Mouse (Mus musculus) bone marrow, adult 2 months (tissue): ENCODE results near the gene Farp2. TPM values are rescaled to one million over a fixed set of nuclear protein-coding genes. Genes with fewer than 3 reads are reported as not detected.

Experiments used
- H3K27ac ChIP-seq: fragments of 200-500 bp; 2 replicates; pipeline ENCODE4 v1.5.1; 2012; ENCODE audit warnings: low read depth, mild to moderate bottlenecking, control low read depth, inconsistent platforms, low read length; ENCODE audit not compliant: control insufficient read depth, poor library complexity, insufficient read depth
- H3K4me1 ChIP-seq: fragments of 200-500 bp; 2 replicates; pipeline ENCODE4 v1.6.1; 2011; ENCODE audit warnings: low read length; ENCODE audit not compliant: control insufficient read depth, insufficient read depth
- H3K4me3 ChIP-seq: fragments of 200-500 bp; replicated peaks from 2 replicates; pipeline ENCODE3; 2011; ENCODE audit warnings: mild to moderate bottlenecking, low read depth, low read length, control low read depth; ENCODE audit not compliant: control insufficient read depth
- CTCF ChIP-seq: fragments of 200-500 bp; IDR thresholded peaks from 2 replicates; pipeline ENCODE4 v1.5.1; 2011; ENCODE audit warnings: low read length, control low read depth; ENCODE audit not compliant: control insufficient read depth, insufficient read depth
- POLR2A ChIP-seq: fragments of 200-500 bp; IDR thresholded peaks from 2 replicates; pipeline ENCODE4 v1.6.1; 2011; ENCODE audit warnings: low read depth, mild to moderate bottlenecking, control low read depth, low read length, borderline replicate concordance; ENCODE audit not compliant: control insufficient read depth
- WGBS: fragments of 180-500 bp; shearing (Covaris S2); methylation state at CpG from one replicate; pipeline ENCODE4 v1.1.7; 2018; 5-methylcytosine and 5-hydroxymethylcytosine counted together
- polyA plus RNA-seq: library from polyadenylated mRNA; stranded (reverse); fragments of >200 nt; gene quantifications from 2 replicates; pipeline ENCODE4 v1.2.4, GENCODE M21; 2011; ENCODE audit warnings: low replicate concordance; ENCODE audit not compliant: missing spikeins, insufficient read depth, insufficient read length

The Farp2 gene
- polyA plus RNA-seq, 1 experiment = 0.82 TPM

DNA sequence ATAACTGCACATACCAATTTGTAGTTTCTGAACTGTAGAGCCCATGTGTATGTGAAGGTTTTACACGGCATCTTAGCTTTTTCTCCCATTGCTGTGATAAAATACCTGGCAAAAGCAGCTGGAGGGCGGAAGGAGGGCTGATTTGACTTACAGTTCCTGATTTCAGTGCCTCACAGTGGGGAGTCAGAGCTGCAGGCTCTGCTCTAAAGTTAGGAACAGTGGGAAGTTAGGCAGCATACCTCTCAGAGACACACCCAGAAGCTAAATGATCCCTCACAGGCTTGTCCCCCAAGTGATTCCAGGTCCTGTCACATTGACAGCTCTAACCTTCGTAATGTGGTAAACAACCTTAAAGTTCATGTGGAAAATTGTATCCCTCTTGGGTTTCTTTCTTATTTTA lies 65.2 kb downstream of the Farp2 start:
- Histone ChIP-seq H3K27ac (no peak overlapping the region), H3K4me3 (no peak overlapping the region), H3K4me1 (no peaks in the 10 kb centered on the region)
- TF ChIP-seq POLR2A (no peak), CTCF (no peak)
- 78% methylated on average over 3 of the region's 3 CpGs for WGBS

DNA sequence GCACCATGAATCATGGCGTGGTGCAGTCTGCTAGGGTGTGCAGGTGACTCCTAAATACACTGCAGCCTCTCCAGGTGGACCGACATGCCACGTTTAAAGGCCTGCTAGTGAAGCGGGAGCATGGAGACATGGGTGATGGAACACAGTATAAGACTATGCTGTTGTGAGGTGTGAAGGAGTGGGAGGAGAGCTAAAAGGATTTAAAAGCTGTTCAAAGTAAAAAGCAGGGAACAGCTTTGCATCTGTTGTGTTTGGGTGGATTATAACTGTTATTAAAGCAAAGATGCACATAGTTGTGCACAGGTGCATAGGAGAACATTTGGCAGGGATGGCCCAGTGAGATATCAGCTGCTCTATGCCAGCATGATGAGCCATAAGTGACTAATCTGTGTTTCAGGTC lies 66.0 kb downstream of the Farp2 start:
- no peak for TF ChIP-seq CTCF
- TF ChIP-seq POLR2A = no peak

DNA sequence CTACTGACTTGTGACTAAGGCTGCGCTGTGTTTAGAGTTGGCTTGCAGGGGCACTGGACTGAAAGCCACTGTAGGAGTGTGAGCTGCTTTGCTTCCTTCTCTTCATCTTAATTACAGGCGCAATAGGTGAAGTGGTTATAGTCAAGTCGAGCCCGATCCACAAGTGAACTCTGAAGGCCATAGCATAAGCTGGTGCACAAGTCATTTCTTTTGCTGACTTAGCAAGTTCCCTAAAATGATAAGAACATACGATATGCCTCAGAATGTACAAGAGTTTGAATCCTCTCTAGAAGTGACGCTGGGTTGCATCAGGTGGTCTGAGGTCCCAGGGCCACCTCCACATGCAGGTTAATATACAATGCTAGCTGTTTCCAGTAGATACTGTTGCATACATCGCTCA lies 69.7 kb downstream of the Farp2 start:
- 88% methylated on average over 7 of the region's 7 CpGs for WGBS
- TF ChIP-seq CTCF (no peak), POLR2A (no peak)
- Histone ChIP-seq H3K27ac (no peak overlapping the region), H3K4me3 (no peak overlapping the region), H3K4me1 (no peaks in the 10 kb centered on the region)

More for the DNA sequence above, 66.0 kb downstream of the Farp2 start:
- H3K4me3 ChIP-seq = no peak overlapping the region
- WGBS = 80% methylated on average over 4 of the region's 4 CpGs
- H3K27ac ChIP-seq = no peak overlapping the region
- no peaks in the 10 kb centered on the region for H3K4me1 ChIP-seq

GRCm38 (mm10) chr1:93588346-93588745 lies 76.5 kb downstream of the Farp2 start:
- H3K27ac ChIP-seq = no peak overlapping the region
- 86% methylated on average over 3 of the region's 3 CpGs for WGBS
- no peak for TF ChIP-seq CTCF
- H3K4me3 ChIP-seq = no peak overlapping the region
- no peaks in the 10 kb centered on the region for H3K4me1 ChIP-seq

DNA sequence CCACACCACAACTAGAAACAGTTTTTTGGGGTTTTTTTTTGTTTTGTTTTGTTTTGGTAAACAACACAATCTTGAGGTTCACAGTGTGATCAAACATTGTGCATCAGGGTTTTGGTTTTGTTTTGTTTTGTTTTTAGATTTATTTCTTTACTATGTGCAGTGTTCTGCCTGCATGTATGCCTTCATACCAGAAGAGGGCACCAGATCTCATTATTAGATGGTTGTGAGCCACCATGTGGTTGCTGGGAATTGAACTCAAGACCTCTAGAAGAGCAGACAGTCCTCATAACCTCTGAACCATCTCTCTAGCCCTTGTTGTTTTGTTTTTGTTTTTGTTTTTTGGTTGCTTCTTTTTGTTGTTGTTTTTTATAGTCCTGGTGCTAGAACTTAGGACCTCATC lies 82.1 kb downstream of the Farp2 start:
- TF ChIP-seq CTCF (no peak), POLR2A (no peak)
- Histone ChIP-seq H3K4me1 (no peaks in the 10 kb centered on the region), H3K27ac (no peak overlapping the region), H3K4me3 (no peak overlapping the region)

DNA sequence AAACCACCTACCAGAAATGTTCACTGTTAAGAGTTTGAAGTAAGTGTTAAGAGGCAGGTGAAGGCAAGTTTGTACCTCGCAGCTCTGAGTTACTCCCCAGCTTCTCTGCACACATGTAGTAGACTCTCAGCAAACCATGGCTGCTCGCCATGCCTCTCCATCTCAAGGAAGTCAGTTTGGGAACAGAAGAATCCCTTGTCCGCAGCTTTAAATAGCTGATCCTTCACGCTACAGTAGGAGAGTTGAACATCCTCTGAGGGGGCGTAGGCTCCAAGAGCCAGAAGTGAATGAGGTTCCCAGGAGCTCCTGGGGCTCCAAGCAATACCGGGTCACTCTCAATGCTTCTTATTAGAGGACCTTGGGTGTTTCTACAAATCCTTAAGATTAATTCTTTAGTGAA lies 84.0 kb downstream of the Farp2 start:
- Histone ChIP-seq H3K4me3 (no peak overlapping the region), H3K4me1 (no peaks in the 10 kb centered on the region), H3K27ac (no peak overlapping the region)
- TF ChIP-seq CTCF (no peak), POLR2A (no peak)
- WGBS = 82% methylated on average over 6 of the region's 6 CpGs

- no peak overlapping the region for H3K27ac ChIP-seq
- 74% methylated on average over 4 of the region's 4 CpGs for WGBS
- TF ChIP-seq POLR2A (no peak), CTCF (no peak)
- no peaks in the 10 kb centered on the region for H3K4me1 ChIP-seq
- no peak overlapping the region for H3K4me3 ChIP-seq
Observed at GRCm38 (mm10) chr1:93602911-93603310, 91.0 kb downstream of the Farp2 start.

DNA sequence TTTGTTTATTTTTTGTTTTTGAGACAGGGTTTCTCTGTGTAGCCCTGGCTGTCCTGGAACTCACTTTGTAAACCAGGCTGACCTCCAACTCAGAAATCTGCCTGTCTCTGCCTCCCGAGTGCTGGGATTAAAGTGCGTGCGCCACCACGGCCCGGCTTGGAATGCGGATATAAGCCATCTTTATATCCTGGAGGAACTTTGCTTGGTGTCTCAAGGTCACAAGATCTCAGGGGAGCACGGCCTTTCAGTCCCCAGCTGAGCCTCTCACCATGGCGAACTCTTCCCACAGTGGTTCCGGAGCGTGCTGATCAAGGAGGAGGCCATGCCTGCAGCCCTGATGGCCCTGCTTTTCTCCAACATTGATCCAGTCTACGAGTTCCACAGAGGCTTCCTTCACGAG lies 92.0 kb downstream of the Farp2 start:
- Histone ChIP-seq H3K27ac (no peak overlapping the region), H3K4me3 (no peak overlapping the region), H3K4me1 (no peaks in the 10 kb centered on the region)
- WGBS = 89% methylated on average over 12 of the region's 12 CpGs
- TF ChIP-seq POLR2A = no peak
- TF ChIP-seq CTCF = no peak

- TF ChIP-seq POLR2A = no peak
- Histone ChIP-seq H3K4me3 (no peak overlapping the region), H3K4me1 (no peaks in the 10 kb centered on the region), H3K27ac (no peak overlapping the region)
- 80% methylated on average over 14 of the region's 14 CpGs for WGBS
Observed at GRCm38 (mm10) chr1:93607090-93608083, 95.5 kb downstream of the Farp2 start.
